Mouse (Mus musculus): ENCODE results near the gene Slc6a8.

- no peak for TF ChIP-seq CTCF (conservative IDR thresholded peaks at IDR 0.05 in 1 of 2, IDR thresholded peaks at IDR 0.05 in 1 of 2; ENCODE audit: low read depth in 2 of 2, low read length in 2 of 2)
- no peak for TF ChIP-seq TCF12 (IDR thresholded peaks at IDR 0.05; ENCODE audit: low read depth, low read length)
- TF ChIP-seq EP300 (IDR thresholded peaks at IDR 0.05; ENCODE audit: low read length) = no peak
- TF ChIP-seq SIN3A (IDR thresholded peaks at IDR 0.05; ENCODE audit: low read length) = no peak
- no peak for TF ChIP-seq HCFC1 (IDR thresholded peaks at IDR 0.05; ENCODE audit: low read depth, low read length)
- no peak for TF ChIP-seq USF2 (conservative IDR thresholded peaks at IDR 0.05; ENCODE audit: low read depth, low read length)
- TF ChIP-seq JUND (conservative IDR thresholded peaks at IDR 0.05; ENCODE audit: low read depth, low read length) = no peak
- TF ChIP-seq ZC3H11A (IDR thresholded peaks at IDR 0.05; ENCODE audit: low read depth, low read length) = no peak
- no peak for TF ChIP-seq MEF2A (IDR thresholded peaks at IDR 0.05; ENCODE audit: borderline replicate concordance, low read depth, low read length)
These were observed 35.5 kb upstream of the Slc6a8 start for GRCm38 (mm10) chrX:73637415-73637814.

Measured in CH12.LX (cell line).